Mouse (Mus musculus): ENCODE results near the gene Gm9507. TPM values are rescaled to one million over a fixed set of nuclear protein-coding genes. Genes with fewer than 3 reads are reported as not detected.

Gm9507 gene
- not detected in 2 replicates for polyA plus RNA-seq (2011; ENCODE audit: insufficient read depth, insufficient read length, low replicate concordance, missing spikeins)

DNA sequence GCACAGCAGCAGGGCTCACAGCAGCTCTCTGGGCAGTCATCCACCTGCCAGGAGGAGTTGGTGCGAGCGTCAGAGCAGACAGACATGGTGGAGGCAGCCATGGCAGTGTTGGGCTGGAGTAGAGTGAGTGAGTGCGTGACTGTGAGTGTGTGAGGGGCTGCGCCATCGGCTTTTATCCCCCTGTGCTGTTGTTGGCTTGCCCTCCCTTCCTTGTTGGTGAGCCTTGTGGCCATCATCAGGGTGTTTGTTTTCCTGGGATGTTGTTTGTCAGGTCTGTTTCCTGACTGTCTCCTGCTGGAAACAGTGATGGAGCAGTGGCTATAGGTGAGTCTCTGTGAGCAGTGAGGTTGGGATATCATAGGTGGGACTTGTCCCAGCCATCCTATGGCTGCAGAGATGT is at the start of gene Gm9507:
TSS of gene Gm9507 (minus strand) at position 101 of the 400 bp plus-strand sequence.
- TF ChIP-seq CTCF (IDR thresholded peaks at IDR 0.05; ENCODE audit: control insufficient read depth, insufficient read depth, low read length) = no peak
- no peak for TF ChIP-seq POLR2A (IDR thresholded peaks at IDR 0.05; ENCODE audit: borderline replicate concordance, control insufficient read depth, low read depth, low read length)
- 70% methylated on average over 5 of the region's 5 CpGs for WGBS
- Histone ChIP-seq H3K4me1 (ENCODE audit: control insufficient read depth, insufficient read depth, low read length) (no peaks in the 10 kb centered on the region), H3K4me3 (replicated peaks; ENCODE audit: control insufficient read depth, low read depth, low read length) (no peak within 1 kb of the TSS), H3K27ac (ENCODE audit: control insufficient read depth, insufficient read depth, low read depth, low read length, poor library complexity) (no peak within 1 kb of the TSS)

GRCm38 (mm10) chr10:77852559-77852958 is 40.9 kb upstream of the Gm9507 start, which contains the start of gene Gm10318:
Gene Gm10318 (plus strand): TSS chr10:77852859.
- Histone ChIP-seq H3K27ac (ENCODE audit: control insufficient read depth, insufficient read depth, low read depth, low read length, poor library complexity) (no peak within 1 kb of the TSS), H3K4me1 (ENCODE audit: control insufficient read depth, insufficient read depth, low read length) (no peaks in the 10 kb centered on the region), H3K4me3 (replicated peaks; ENCODE audit: control insufficient read depth, low read depth, low read length) (no peak within 1 kb of the TSS)
- TF ChIP-seq CTCF (IDR thresholded peaks at IDR 0.05; ENCODE audit: control insufficient read depth, insufficient read depth, low read length) (no peak), POLR2A (IDR thresholded peaks at IDR 0.05; ENCODE audit: borderline replicate concordance, control insufficient read depth, low read depth, low read length) (no peak)
- 67% methylated on average over 9 of the region's 9 CpGs for WGBS

GRCm38 (mm10) chr10:77847538-77847937 is 35.9 kb upstream of the Gm9507 start:
- no peak for TF ChIP-seq POLR2A (IDR thresholded peaks at IDR 0.05; ENCODE audit: borderline replicate concordance, control insufficient read depth, low read depth, low read length)
- TF ChIP-seq CTCF (IDR thresholded peaks at IDR 0.05; ENCODE audit: control insufficient read depth, insufficient read depth, low read length) = no peak
- Histone ChIP-seq H3K4me3 (replicated peaks; ENCODE audit: control insufficient read depth, low read depth, low read length) (no peak overlapping the region), H3K4me1 (ENCODE audit: control insufficient read depth, insufficient read depth, low read length) (no peaks in the 10 kb centered on the region), H3K27ac (ENCODE audit: control insufficient read depth, insufficient read depth, low read depth, low read length, poor library complexity) (no peak overlapping the region)
- WGBS = 74% methylated on average over 2 of the region's 2 CpGs

GRCm38 (mm10) chr10:77846961-77847360 is 35.3 kb upstream of the Gm9507 start:
- H3K27ac ChIP-seq (ENCODE audit: control insufficient read depth, insufficient read depth, low read depth, low read length, poor library complexity) = no peak overlapping the region
- H3K4me3 ChIP-seq (replicated peaks; ENCODE audit: control insufficient read depth, low read depth, low read length) = no peak overlapping the region
- 44% methylated on average over 2 of the region's 2 CpGs for WGBS
- TF ChIP-seq CTCF (IDR thresholded peaks at IDR 0.05; ENCODE audit: control insufficient read depth, insufficient read depth, low read length) = no peak
- TF ChIP-seq POLR2A (IDR thresholded peaks at IDR 0.05; ENCODE audit: borderline replicate concordance, control insufficient read depth, low read depth, low read length) = no peak
- no peaks in the 10 kb centered on the region for H3K4me1 ChIP-seq (ENCODE audit: control insufficient read depth, insufficient read depth, low read length)

- no peak within 1 kb of the TSS for H3K27ac ChIP-seq (ENCODE audit: control insufficient read depth, insufficient read depth, low read depth, low read length, poor library complexity)
- H3K4me1 ChIP-seq (ENCODE audit: control insufficient read depth, insufficient read depth, low read length) = no peaks in the 10 kb centered on the region
- WGBS = 45% methylated on average over 3 of the region's 3 CpGs
- no peak within 1 kb of the TSS for H3K4me3 ChIP-seq (replicated peaks; ENCODE audit: control insufficient read depth, low read depth, low read length)
- no peak for TF ChIP-seq POLR2A (IDR thresholded peaks at IDR 0.05; ENCODE audit: borderline replicate concordance, control insufficient read depth, low read depth, low read length)
These were observed 34.9 kb upstream of the Gm9507 start, which contains the start of gene Gm36176 for GRCm38 (mm10) chr10:77846503-77846902. Gene Gm36176 (plus strand): TSS chr10:77846803.

DNA sequence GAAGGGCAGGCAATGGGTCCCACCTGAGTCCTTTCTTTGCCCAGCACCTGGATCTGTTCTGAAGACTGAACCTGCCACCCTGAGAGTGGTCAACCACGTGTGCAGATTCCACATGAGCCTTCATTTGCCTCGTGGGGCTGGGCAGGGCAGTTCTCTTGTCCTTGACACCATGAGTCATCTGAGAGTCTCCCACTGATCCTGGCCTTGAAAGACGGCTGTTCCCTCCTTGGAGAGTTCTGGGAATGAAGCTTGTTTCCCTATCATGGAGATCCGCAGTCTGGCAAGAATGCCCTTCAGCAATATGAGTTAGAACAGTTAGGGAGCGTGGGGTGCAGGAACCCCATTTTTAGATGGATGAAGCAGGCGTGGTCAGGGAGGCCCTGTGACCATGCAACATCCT is 27.4 kb upstream of the Gm9507 start:
- Histone ChIP-seq H3K4me3 (replicated peaks; ENCODE audit: control insufficient read depth, low read depth, low read length) (no peak overlapping the region), H3K4me1 (ENCODE audit: control insufficient read depth, insufficient read depth, low read length) (no peaks in the 10 kb centered on the region), H3K27ac (ENCODE audit: control insufficient read depth, insufficient read depth, low read depth, low read length, poor library complexity) (no peak overlapping the region)
- WGBS = 70% methylated on average over 6 of the region's 6 CpGs
- no peak for TF ChIP-seq CTCF (IDR thresholded peaks at IDR 0.05; ENCODE audit: control insufficient read depth, insufficient read depth, low read length)
- TF ChIP-seq POLR2A (IDR thresholded peaks at IDR 0.05; ENCODE audit: borderline replicate concordance, control insufficient read depth, low read depth, low read length) = no peak

GRCm38 (mm10) chr10:77835647-77836046 is 24.0 kb upstream of the Gm9507 start, which contains the start of gene Krtap10-10:
Gene Krtap10-10 (plus strand): TSS chr10:77835947.
- H3K4me3 ChIP-seq (replicated peaks; ENCODE audit: control insufficient read depth, low read depth, low read length) = no peak within 1 kb of the TSS
- H3K4me1 ChIP-seq (ENCODE audit: control insufficient read depth, insufficient read depth, low read length) = no peaks in the 10 kb centered on the region
- TF ChIP-seq CTCF (IDR thresholded peaks at IDR 0.05; ENCODE audit: control insufficient read depth, insufficient read depth, low read length) (no peak), POLR2A (IDR thresholded peaks at IDR 0.05; ENCODE audit: borderline replicate concordance, control insufficient read depth, low read depth, low read length) (no peak)
- no peak within 1 kb of the TSS for H3K27ac ChIP-seq (ENCODE audit: control insufficient read depth, insufficient read depth, low read depth, low read length, poor library complexity)
- 69% methylated on average over 9 of the region's 9 CpGs for whole genome bisulfite sequencing

DNA sequence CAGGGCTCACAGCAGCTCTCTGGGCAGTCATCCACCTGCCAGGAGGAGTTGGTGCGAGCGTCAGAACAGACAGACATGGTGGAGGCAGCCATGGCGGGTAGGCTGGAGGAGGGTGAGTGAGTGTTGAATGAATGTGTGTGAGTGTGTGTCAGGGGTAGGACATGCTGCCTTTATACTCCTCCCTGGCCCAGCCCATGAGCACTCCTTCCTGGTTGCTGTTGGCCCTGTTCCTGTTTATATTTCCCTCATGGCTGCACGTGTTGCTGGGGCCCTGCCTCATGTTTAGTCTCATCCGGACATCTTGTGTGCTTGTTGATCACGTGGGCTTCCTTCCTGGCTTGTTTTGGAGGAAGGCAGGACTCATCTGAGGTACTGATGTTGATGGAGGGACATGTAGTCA is 15.3 kb upstream of the Gm9507 start, which contains the start of gene Krtap10-4:
TSS of gene Krtap10-4 (minus strand) at position 145 of the 400 bp plus-strand sequence.
- no peak within 1 kb of the TSS for H3K27ac ChIP-seq (ENCODE audit: control insufficient read depth, insufficient read depth, low read depth, low read length, poor library complexity)
- H3K4me3 ChIP-seq (replicated peaks; ENCODE audit: control insufficient read depth, low read depth, low read length) = no peak within 1 kb of the TSS
- H3K4me1 ChIP-seq (ENCODE audit: control insufficient read depth, insufficient read depth, low read length) = no peaks in the 10 kb centered on the region
- TF ChIP-seq POLR2A (IDR thresholded peaks at IDR 0.05; ENCODE audit: borderline replicate concordance, control insufficient read depth, low read depth, low read length) (no peak), CTCF (IDR thresholded peaks at IDR 0.05; ENCODE audit: control insufficient read depth, insufficient read depth, low read length) (no peak)
- 64% methylated on average over 6 of the region's 6 CpGs for WGBS

DNA sequence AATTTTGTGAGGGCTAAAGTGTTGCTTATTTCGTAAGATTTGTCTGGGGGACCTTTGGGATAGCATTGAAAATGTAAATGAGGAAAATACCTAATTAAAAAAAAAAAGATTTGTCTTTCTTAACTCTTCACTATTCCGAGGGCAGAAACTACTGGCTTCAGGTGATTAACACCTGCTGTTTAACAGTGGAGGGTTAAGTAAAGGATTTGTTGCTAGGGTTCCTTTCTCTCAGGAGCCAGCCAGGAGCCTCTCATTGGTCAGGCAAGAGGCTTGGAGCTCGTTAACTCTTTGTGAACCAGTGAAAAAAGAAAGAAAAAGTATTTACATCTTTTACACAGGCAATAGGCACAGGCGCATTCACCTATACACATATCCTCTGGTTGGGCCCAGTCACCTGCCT is 7.6 kb upstream of the Gm9507 start:
- WGBS = 60% methylated on average over 4 of the region's 4 CpGs

More for the DNA sequence above, 7.6 kb upstream of the Gm9507 start:
- Histone ChIP-seq H3K4me3 (replicated peaks; ENCODE audit: control insufficient read depth, low read depth, low read length) (no peak overlapping the region), H3K4me1 (ENCODE audit: control insufficient read depth, insufficient read depth, low read length) (no peaks in the 10 kb centered on the region), H3K27ac (ENCODE audit: control insufficient read depth, insufficient read depth, low read depth, low read length, poor library complexity) (no peak overlapping the region)
- TF ChIP-seq POLR2A (IDR thresholded peaks at IDR 0.05; ENCODE audit: borderline replicate concordance, control insufficient read depth, low read depth, low read length) (no peak), CTCF (IDR thresholded peaks at IDR 0.05; ENCODE audit: control insufficient read depth, insufficient read depth, low read length) (no peak)

All from bone marrow, adult 2 months (tissue).